Mouse (Mus musculus): ENCODE measurements at regions not wholly inside any gene's neighbourhood (a gene's known extent, or its start where the extent isn't known, plus 50 kb on each side); places are given as distances from the start of the nearest gene placed in this dataset.

DNA sequence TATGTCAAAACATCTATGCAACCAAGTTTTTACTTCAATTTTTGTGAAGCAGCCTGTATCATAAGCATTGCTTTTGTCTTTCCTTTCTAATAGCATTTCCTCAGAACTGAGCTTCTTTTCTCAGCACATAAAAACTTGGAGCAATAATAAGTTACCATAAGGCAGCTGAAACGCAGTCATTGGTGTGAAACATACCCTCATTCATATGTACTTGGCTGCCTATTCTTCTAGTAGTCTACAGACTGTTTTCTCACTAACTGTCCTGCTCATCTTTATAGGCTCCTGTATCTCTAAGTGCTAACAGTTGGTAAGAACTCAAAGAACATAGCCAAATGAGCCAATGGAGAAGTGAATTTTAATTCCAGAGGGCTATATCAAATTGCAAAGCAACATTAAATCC, 454.6 kb upstream of the Ptprd start:
- H3K27me3 ChIP-seq (replicated peaks): no peaks in the 10 kb centered on the region
- no peak overlapping the region for H3K9ac ChIP-seq (replicated peaks)
- ATAC-seq (ENCODE audit: low FRiP score): no peak
- H3K27ac ChIP-seq (replicated peaks): no peak overlapping the region
- no peak overlapping the region for H3K4me2 ChIP-seq
- H3K4me3 ChIP-seq (replicated peaks): no peak overlapping the region
- no peaks in the 10 kb centered on the region for H3K4me1 ChIP-seq
- no peaks in the 10 kb centered on the region for H3K36me3 ChIP-seq
- no peaks in the 10 kb centered on the region for H3K9me3 ChIP-seq (replicated peaks)
- 85% methylated on average over 1 of the region's 1 CpGs for WGBS

- no peak for ATAC-seq (ENCODE audit: low FRiP score)
- no peaks in the 10 kb centered on the region for H3K9me3 ChIP-seq (replicated peaks)
- 47% methylated on average over 1 of the region's 1 CpGs for WGBS
- H3K27ac ChIP-seq (replicated peaks): no peak overlapping the region
- H3K36me3 ChIP-seq: no peaks in the 10 kb centered on the region
- no peak overlapping the region for H3K4me3 ChIP-seq (replicated peaks)
- H3K4me1 ChIP-seq: no peaks in the 10 kb centered on the region
- no peak overlapping the region for H3K4me2 ChIP-seq
- no peak overlapping the region for H3K9ac ChIP-seq (replicated peaks)
- no peaks in the 10 kb centered on the region for H3K27me3 ChIP-seq (replicated peaks)
Observed at GRCm38 (mm10) chr4:78642773-78643172, 431.0 kb upstream of the Ptprd start.

- peak; percentile 85 for ATAC-seq (ENCODE audit: low FRiP score)
- WGBS: 26% methylated on average over 18 of the region's 18 CpGs
- H3K27me3 ChIP-seq (replicated peaks): no peaks in the 10 kb centered on the region
Observed at GRCm38 (mm10) chr4:78606461-78606830, 394.7 kb upstream of the Ptprd start.

DNA sequence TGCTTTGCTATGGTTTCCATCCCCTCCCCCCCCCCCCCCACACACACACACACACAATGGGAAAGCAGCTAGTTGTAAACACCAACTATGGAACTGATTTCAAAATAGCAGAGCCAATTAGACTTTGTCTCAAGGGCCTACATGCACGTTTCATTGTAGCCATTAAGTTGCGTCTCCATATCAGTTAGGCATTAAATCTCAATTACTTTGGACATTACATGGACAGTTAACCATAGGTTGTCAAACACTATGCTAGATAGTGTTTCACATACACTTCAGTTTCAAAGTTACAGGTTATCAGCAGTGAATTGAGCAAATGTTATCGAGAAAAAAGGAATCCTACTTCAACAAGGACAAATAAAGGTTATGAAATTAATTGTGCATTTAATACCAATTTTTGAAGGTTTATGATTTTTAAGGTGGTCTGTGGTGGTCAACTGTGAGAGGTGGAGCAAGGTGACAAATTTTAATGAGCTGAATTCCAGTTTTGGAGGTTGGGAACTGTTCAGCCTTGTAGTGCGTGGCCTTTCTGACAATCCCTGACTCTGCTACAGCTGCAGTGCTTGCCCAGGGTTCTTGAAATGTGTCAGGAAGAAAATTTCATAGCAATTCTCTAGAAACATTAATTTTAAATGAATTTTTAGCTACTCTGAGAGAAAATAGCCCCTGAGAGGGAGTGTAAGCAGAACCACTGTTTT, 394.2 kb upstream of the Ptprd start:
- WGBS: 68% methylated on average over 4 of the region's 4 CpGs
- ATAC-seq (ENCODE audit: low FRiP score): peak; percentile 50; the same call in 1 of the 2 replicates
- H3K36me3 ChIP-seq: no peaks in the 10 kb centered on the region
- H3K9me3 ChIP-seq (replicated peaks): no peaks in the 10 kb centered on the region
- H3K4me1 ChIP-seq: peaks cover 6% of the 10 kb centered on the region; the same call in 1 of the 2 replicates
- H3K9ac ChIP-seq (replicated peaks): peak overlapping the region; percentile 32; the same call in 1 of the 2 replicates
- peak overlapping the region; percentile 41 for H3K4me3 ChIP-seq (replicated peaks)
- H3K27me3 ChIP-seq (replicated peaks): no peaks in the 10 kb centered on the region
- no peak overlapping the region for H3K27ac ChIP-seq (replicated peaks)
- H3K4me2 ChIP-seq: peak overlapping the region; percentile 64

More at GRCm38 (mm10) chr4:78606461-78606830, 394.7 kb upstream of the Ptprd start:
- Histone ChIP-seq H3K9me3 (replicated peaks) (no peaks in the 10 kb centered on the region), H3K36me3 (no peaks in the 10 kb centered on the region), H3K27ac (replicated peaks) (no peak overlapping the region), H3K4me1 (peaks cover 6% of the 10 kb centered on the region; the same call in 1 of the 2 replicates), H3K9ac (replicated peaks) (peak overlapping the region; percentile 32; the same call in 1 of the 2 replicates), H3K4me3 (replicated peaks) (peak overlapping the region; percentile 41), H3K4me2 (peak overlapping the region; percentile 64)

GRCm38 (mm10) chr4:78581590-78581989, 369.8 kb upstream of the Ptprd start:
- Histone ChIP-seq H3K4me2 (no peak overlapping the region), H3K4me3 (replicated peaks) (no peak overlapping the region), H3K27ac (replicated peaks) (no peak overlapping the region), H3K36me3 (no peaks in the 10 kb centered on the region), H3K27me3 (replicated peaks) (no peaks in the 10 kb centered on the region), H3K9ac (replicated peaks) (no peak overlapping the region), H3K9me3 (replicated peaks) (no peaks in the 10 kb centered on the region), H3K4me1 (no peaks in the 10 kb centered on the region)
- no peak for ATAC-seq (ENCODE audit: low FRiP score)
- WGBS: 95% methylated on average over 2 of the region's 2 CpGs

DNA sequence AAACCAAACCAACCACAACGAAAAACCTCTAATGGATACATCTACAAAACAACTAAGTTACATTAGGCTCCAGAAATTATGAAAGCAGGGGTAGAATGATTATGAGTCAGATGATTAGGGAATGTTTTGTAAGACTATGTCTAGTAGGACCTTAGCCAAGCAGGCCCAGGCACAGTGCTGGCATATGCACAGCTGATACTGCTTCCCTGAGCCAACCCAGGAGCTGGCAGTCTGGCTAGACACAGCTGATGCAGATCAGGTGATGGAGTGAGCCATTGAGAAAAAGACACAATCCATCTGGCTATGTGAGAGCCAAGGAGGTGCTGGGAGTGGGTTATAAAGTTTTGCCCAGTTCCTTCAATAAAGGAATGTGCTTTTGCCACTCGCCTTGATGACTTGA, 353.6 kb upstream of the Ptprd start:
- 83% methylated on average over 2 of the region's 2 CpGs for WGBS
- H3K36me3 ChIP-seq: no peaks in the 10 kb centered on the region
- no peaks in the 10 kb centered on the region for H3K27me3 ChIP-seq (replicated peaks)
- H3K4me1 ChIP-seq: no peaks in the 10 kb centered on the region
- H3K4me2 ChIP-seq: no peak overlapping the region
- no peak for ATAC-seq (ENCODE audit: low FRiP score)
- H3K4me3 ChIP-seq (replicated peaks): no peak overlapping the region
- H3K9me3 ChIP-seq (replicated peaks): no peaks in the 10 kb centered on the region
- H3K27ac ChIP-seq (replicated peaks): no peak overlapping the region
- no peak overlapping the region for H3K9ac ChIP-seq (replicated peaks)

Data from neural tube, embryonic 15.5 days (tissue).